Mouse (Mus musculus) CD4-positive naive resting alpha-beta T cell, adult 57 days (primary cell): ENCODE results near the gene Mettl2. TPM values are rescaled to one million over a fixed set of nuclear protein-coding genes. Genes with fewer than 3 reads are reported as not detected.

Experiments
- total RNA-seq: library from RNA; stranded (reverse); gene quantifications from one replicate; pipeline ENCODE4 v1.2.4, GENCODE M21; 2023

Mettl2 gene
- total RNA-seq, result 26.4 TPM

GRCm38 (mm10) chr11:105125735-105126519 lies at the start of gene Mettl2:
Gene Mettl2, plus strand, starts transcription at chr11:105126425.

GRCm38 (mm10) chr11:105146593-105146992 lies 20.4 kb downstream of the Mettl2 start, which contains the start of gene Gm10842:
Gene Gm10842, plus strand, starts transcription at chr11:105146893.

DNA sequence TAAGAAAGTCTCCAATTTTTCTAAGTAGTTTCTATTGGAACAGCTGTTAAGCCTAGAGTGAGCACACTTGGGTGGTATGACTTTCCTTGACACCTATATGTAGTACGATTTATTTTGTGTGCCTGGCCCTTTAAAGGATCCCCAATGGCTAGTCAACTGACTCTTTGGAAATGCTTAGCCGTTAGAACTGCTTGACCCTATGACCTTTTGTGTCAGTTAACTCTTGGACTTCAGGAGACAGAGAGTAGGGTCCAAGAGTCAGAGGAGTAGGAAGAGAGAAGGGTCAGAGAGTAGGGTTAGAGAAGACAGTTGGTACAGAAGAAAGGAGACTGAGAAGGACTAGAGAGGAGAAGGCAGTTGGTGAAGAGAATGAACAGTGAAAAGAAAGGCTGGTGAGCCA lies 52.3 kb downstream of the Mettl2 start, which contains the start of gene Tlk2:
Gene Tlk2 (plus strand): TSS at position 292 of the 400 bp plus-strand sequence.

Other genes with a start within 250 kb of the Mettl2 start
- gene Efcab3, start 62.8 kb upstream of the Mettl2 start, total RNA-seq, result not detected
- gene Gm10842, start 20.5 kb downstream of the Mettl2 start, total RNA-seq, result not detected
- gene Tlk2, start 52.4 kb downstream of the Mettl2 start, total RNA-seq, result 85.8 TPM
- 0.27 TPM for gene Mrc2, start 166.2 kb downstream of the Mettl2 start, total RNA-seq